Mouse (Mus musculus): Measurements from ENCODE around the gene Gm20379.

- TF ChIP-seq POLR2A (IDR thresholded peaks at IDR 0.05; ENCODE audit: borderline replicate concordance, extremely low read depth, low read depth, low read length), result no peak
- TF ChIP-seq CTCF (IDR thresholded peaks at IDR 0.05; ENCODE audit: insufficient read depth, low read length), result no peak
Observed at GRCm38 (mm10) chr13:92301754-92302153, 4.0 kb upstream of the Gm20379 start.
